Mouse (Mus musculus): ENCODE results near the gene Insl3. TPM values are rescaled to one million over a fixed set of nuclear protein-coding genes. Genes with fewer than 3 reads are reported as not detected.

The Insl3 gene
- polyA plus RNA-seq, 1 experiment: 0.13 TPM

DNA sequence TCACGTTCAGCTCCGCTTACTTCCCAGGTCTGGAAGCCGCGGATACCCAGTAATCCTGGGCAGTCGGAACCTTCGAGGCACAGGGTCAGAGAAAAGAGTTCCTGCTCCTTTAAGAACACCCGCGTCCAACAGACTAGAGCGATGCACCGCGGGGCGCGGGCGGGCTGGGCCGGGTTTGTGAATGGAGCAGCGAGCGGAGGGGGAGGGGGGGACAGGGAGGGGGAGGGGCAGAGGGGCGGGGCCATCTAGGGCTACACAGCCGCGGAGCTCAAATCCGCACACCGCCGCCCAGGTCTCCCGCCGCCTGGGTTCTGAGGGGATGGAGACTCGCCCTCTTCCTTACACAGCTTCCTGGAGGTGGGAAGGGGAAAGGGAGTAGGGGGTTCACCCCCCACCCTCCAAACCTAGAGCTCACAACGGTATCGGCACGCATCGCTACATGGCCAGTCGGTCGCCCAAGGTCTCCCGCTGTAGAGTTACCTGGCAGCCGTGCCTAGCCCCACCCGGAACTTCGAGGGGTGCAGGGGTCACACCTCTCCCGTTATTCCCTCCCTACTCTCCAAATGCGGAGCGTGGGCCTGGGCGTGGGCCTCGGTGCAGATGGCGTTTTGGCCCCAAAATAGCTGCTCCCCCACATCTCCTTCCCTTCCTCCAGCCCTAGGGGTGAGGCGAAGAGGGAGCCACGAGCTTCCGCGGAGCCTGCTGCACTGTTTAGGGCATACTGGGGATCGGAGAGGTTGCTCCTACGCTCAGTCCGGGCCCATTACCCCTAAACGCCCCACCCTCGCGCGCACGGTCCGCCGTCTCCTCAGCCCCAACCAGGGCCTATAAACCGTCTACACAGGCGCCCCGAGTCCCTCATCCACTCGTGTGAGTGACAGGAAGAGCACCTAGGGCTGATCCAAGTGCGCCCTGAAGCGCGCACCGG is 18.1 kb upstream of the Insl3 start:
- Histone ChIP-seq H3K27me3 (ENCODE audit: control insufficient read depth, insufficient read depth, insufficient read length) (no peaks in the 10 kb centered on the region), H3K4me3 (peak overlapping the region; percentile 44), H3ac (ENCODE audit: control insufficient read depth, insufficient read length) (no peak overlapping the region)

DNA sequence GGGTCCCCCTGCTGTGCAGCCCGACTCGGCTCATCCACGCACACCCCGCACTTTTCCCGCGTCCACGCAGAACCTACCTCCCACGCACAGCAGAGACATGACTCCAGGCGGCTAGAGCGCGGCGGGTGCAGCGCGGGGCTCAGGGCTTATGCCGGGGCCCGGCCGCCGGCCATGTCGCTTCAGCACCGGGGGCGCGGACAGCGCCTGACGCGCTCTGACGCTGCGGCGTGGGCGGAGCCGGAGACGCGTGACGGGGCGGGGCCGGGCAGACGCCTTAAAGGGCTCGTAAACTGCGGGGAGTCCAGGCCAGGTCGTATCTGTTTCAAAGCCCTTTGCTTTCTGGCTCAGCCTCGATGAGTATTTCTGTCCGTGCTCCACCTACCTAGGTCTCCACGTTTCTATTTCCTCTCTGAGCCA is 17.5 kb upstream of the Insl3 start, which contains the start of gene Unc13a:
Unc13a (minus strand) TSS at position 209 of the 417 bp plus-strand sequence.
- H3ac ChIP-seq (ENCODE audit: control insufficient read depth, insufficient read length): no peak within 1 kb of the TSS
- H3K36me3 ChIP-seq (ENCODE audit: control insufficient read depth, insufficient read depth): no peaks in the 10 kb centered on the region
- peak within 1 kb of the TSS; percentile 85 for H3K4me2 ChIP-seq (ENCODE audit: low read depth)
- H3K79me2 ChIP-seq (ENCODE audit: control insufficient read depth, insufficient read depth): no peaks in the 10 kb centered on the region
- H3K27me3 ChIP-seq (ENCODE audit: control insufficient read depth, insufficient read depth, insufficient read length): no peaks in the 10 kb centered on the region
- TF ChIP-seq MYOD1 (IDR thresholded peaks at IDR 0.05; ENCODE audit: control insufficient read depth in 1 of 3, insufficient read length in 2 of 3, low read depth in 2 of 3) (no peak), TCF12 (IDR thresholded peaks at IDR 0.05; ENCODE audit: insufficient read depth, poor library complexity, severe bottlenecking) (no peak), POLR2AphosphoS2 (IDR thresholded peaks at IDR 0.05; ENCODE audit: insufficient read length, low read depth) (no peak), REST (IDR thresholded peaks at IDR 0.05; ENCODE audit: insufficient read depth, insufficient read length) (peak; percentile 85), CEBPB (IDR thresholded peaks at IDR 0.05; ENCODE audit: insufficient read depth, poor library complexity, severe bottlenecking) (no peak), MYOG (IDR thresholded peaks at IDR 0.05; ENCODE audit: control insufficient read depth in 1 of 3, insufficient read depth in 1 of 3, insufficient read length in 2 of 3, low read depth in 2 of 3) (peak in 1 of 3 experiments; percentile 27), USF1 (IDR thresholded peaks at IDR 0.05; ENCODE audit: low read depth) (peak; percentile 24), SRF (IDR thresholded peaks at IDR 0.05; ENCODE audit: control insufficient read depth, insufficient read length, low read depth) (no peak), POLR2A (IDR thresholded peaks at IDR 0.05; ENCODE audit: insufficient read length, low read depth) (no peak), TCF3 (IDR thresholded peaks at IDR 0.05; ENCODE audit: insufficient read length, low read depth) (peak; percentile 6)
- peak within 1 kb of the TSS; percentile 44 for H3K4me3 ChIP-seq

More for the DNA sequence above, 18.1 kb upstream of the Insl3 start:
- H3K4me2 ChIP-seq (ENCODE audit: low read depth): peak overlapping the region; percentile 85
- no peaks in the 10 kb centered on the region for H3K36me3 ChIP-seq (ENCODE audit: control insufficient read depth, insufficient read depth)
- H3K79me2 ChIP-seq (ENCODE audit: control insufficient read depth, insufficient read depth): no peaks in the 10 kb centered on the region
- TF ChIP-seq TCF3 (IDR thresholded peaks at IDR 0.05; ENCODE audit: insufficient read length, low read depth) (no peak), REST (IDR thresholded peaks at IDR 0.05; ENCODE audit: insufficient read depth, insufficient read length) (no peak), SRF (IDR thresholded peaks at IDR 0.05; ENCODE audit: control insufficient read depth, insufficient read length, low read depth) (no peak), CEBPB (IDR thresholded peaks at IDR 0.05; ENCODE audit: insufficient read depth, poor library complexity, severe bottlenecking) (no peak), MAX (IDR thresholded peaks at IDR 0.05; ENCODE audit: low read depth) (no peak), MYOG (IDR thresholded peaks at IDR 0.05; ENCODE audit: control insufficient read depth in 1 of 3, insufficient read depth in 1 of 3, insufficient read length in 2 of 3, low read depth in 2 of 3) (no peak), POLR2A (IDR thresholded peaks at IDR 0.05; ENCODE audit: insufficient read length, low read depth) (peak; percentile 13), MYOD1 (IDR thresholded peaks at IDR 0.05; ENCODE audit: control insufficient read depth in 1 of 3, insufficient read length in 2 of 3, low read depth in 2 of 3) (no peak), TCF12 (IDR thresholded peaks at IDR 0.05; ENCODE audit: insufficient read depth, poor library complexity, severe bottlenecking) (no peak), USF1 (IDR thresholded peaks at IDR 0.05; ENCODE audit: low read depth) (no peak), E2F4 (IDR thresholded peaks at IDR 0.05; ENCODE audit: insufficient read depth) (peak; percentile 16), POLR2AphosphoS2 (IDR thresholded peaks at IDR 0.05; ENCODE audit: insufficient read length, low read depth) (no peak)

DNA sequence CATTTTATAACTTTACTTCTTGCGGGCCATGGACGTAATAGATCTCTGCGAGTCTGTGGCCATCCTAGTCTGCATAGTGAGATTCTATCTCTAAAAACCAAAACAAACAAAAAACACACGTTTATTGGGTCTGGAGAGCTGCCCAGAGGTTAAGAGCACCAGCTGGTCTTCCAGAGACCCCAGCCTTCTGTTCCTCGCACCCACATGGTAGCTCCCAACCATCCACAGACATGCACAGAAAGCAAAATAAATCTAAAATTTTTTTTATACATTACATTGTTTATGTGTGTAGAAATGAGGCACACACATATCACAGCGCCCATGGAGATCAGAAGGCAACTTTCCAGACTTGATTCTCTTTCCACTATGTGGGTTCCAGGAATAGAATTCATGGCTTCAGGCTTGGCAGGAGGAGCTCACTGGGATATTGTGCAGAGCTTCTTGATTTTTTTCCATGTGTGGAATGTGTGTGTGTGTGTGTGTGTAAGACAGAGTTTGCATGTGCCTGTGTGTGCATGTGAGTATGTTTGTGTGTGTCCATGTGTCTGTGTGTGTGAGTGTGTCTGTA is 16.8 kb upstream of the Insl3 start:
- Histone ChIP-seq H3K79me2 (ENCODE audit: control insufficient read depth, insufficient read depth) (no peaks in the 10 kb centered on the region), H3K36me3 (ENCODE audit: control insufficient read depth, insufficient read depth) (no peaks in the 10 kb centered on the region), H3K4me2 (ENCODE audit: low read depth) (peak overlapping the region; percentile 85), H3K27me3 (ENCODE audit: control insufficient read depth, insufficient read depth, insufficient read length) (no peaks in the 10 kb centered on the region), H3K4me3 (peak overlapping the region; percentile 44), H3ac (ENCODE audit: control insufficient read depth, insufficient read length) (no peak overlapping the region)
- TF ChIP-seq MYOD1 (IDR thresholded peaks at IDR 0.05; ENCODE audit: control insufficient read depth in 1 of 3, insufficient read length in 2 of 3, low read depth in 2 of 3) (no peak), USF1 (IDR thresholded peaks at IDR 0.05; ENCODE audit: low read depth) (no peak), POLR2A (IDR thresholded peaks at IDR 0.05; ENCODE audit: insufficient read length, low read depth) (no peak), TCF12 (IDR thresholded peaks at IDR 0.05; ENCODE audit: insufficient read depth, poor library complexity, severe bottlenecking) (no peak), CEBPB (IDR thresholded peaks at IDR 0.05; ENCODE audit: insufficient read depth, poor library complexity, severe bottlenecking) (no peak), REST (IDR thresholded peaks at IDR 0.05; ENCODE audit: insufficient read depth, insufficient read length) (no peak), TCF3 (IDR thresholded peaks at IDR 0.05; ENCODE audit: insufficient read length, low read depth) (no peak), POLR2AphosphoS2 (IDR thresholded peaks at IDR 0.05; ENCODE audit: insufficient read length, low read depth) (no peak), MYOG (IDR thresholded peaks at IDR 0.05; ENCODE audit: control insufficient read depth in 1 of 3, insufficient read depth in 1 of 3, insufficient read length in 2 of 3, low read depth in 2 of 3) (no peak)

- TF ChIP-seq POLR2AphosphoS2 (IDR thresholded peaks at IDR 0.05; ENCODE audit: insufficient read length, low read depth) (no peak), MAX (IDR thresholded peaks at IDR 0.05; ENCODE audit: low read depth) (no peak), REST (IDR thresholded peaks at IDR 0.05; ENCODE audit: insufficient read depth, insufficient read length) (no peak), USF1 (IDR thresholded peaks at IDR 0.05; ENCODE audit: low read depth) (no peak), TCF12 (IDR thresholded peaks at IDR 0.05; ENCODE audit: insufficient read depth, poor library complexity, severe bottlenecking) (no peak), CEBPB (IDR thresholded peaks at IDR 0.05; ENCODE audit: insufficient read depth, poor library complexity, severe bottlenecking) (no peak), E2F4 (IDR thresholded peaks at IDR 0.05; ENCODE audit: insufficient read depth) (no peak), SRF (IDR thresholded peaks at IDR 0.05; ENCODE audit: control insufficient read depth, insufficient read length, low read depth) (no peak), POLR2A (IDR thresholded peaks at IDR 0.05; ENCODE audit: insufficient read length, low read depth) (no peak), MYOG (IDR thresholded peaks at IDR 0.05; ENCODE audit: control insufficient read depth in 1 of 3, insufficient read depth in 1 of 3, insufficient read length in 2 of 3, low read depth in 2 of 3) (no peak), MYOD1 (IDR thresholded peaks at IDR 0.05; ENCODE audit: control insufficient read depth in 1 of 3, insufficient read length in 2 of 3, low read depth in 2 of 3) (no peak), TCF3 (IDR thresholded peaks at IDR 0.05; ENCODE audit: insufficient read length, low read depth) (no peak)
- Histone ChIP-seq H3K27me3 (ENCODE audit: control insufficient read depth, insufficient read depth, insufficient read length) (no peaks in the 10 kb centered on the region), H3ac (ENCODE audit: control insufficient read depth, insufficient read length) (no peak overlapping the region), H3K79me2 (ENCODE audit: control insufficient read depth, insufficient read depth) (no peaks in the 10 kb centered on the region), H3K4me2 (ENCODE audit: low read depth) (no peak overlapping the region), H3K36me3 (ENCODE audit: control insufficient read depth, insufficient read depth) (no peaks in the 10 kb centered on the region), H3K4me3 (no peak overlapping the region)
Observed at GRCm38 (mm10) chr8:71674071-71674470, 14.9 kb upstream of the Insl3 start.

All from myocyte (in vitro differentiated cells).